Mouse (Mus musculus) colon, adult 2 months (tissue): Measurements from ENCODE around the gene Tgoln1. TPM values are rescaled to one million over a fixed set of nuclear protein-coding genes. Genes with fewer than 3 reads are reported as not detected.

Experiments used
- polyA plus RNA-seq: library from polyadenylated mRNA; depleted of rRNA; stranded (reverse); fragments of >200 nt; gene quantifications from 2 replicates; pipeline ENCODE4 v1.2.3, GENCODE M21; 2012; rRNA removed

Tgoln1 gene
- polyA plus RNA-seq, result 142 and 172 TPM in 2 replicates

DNA sequence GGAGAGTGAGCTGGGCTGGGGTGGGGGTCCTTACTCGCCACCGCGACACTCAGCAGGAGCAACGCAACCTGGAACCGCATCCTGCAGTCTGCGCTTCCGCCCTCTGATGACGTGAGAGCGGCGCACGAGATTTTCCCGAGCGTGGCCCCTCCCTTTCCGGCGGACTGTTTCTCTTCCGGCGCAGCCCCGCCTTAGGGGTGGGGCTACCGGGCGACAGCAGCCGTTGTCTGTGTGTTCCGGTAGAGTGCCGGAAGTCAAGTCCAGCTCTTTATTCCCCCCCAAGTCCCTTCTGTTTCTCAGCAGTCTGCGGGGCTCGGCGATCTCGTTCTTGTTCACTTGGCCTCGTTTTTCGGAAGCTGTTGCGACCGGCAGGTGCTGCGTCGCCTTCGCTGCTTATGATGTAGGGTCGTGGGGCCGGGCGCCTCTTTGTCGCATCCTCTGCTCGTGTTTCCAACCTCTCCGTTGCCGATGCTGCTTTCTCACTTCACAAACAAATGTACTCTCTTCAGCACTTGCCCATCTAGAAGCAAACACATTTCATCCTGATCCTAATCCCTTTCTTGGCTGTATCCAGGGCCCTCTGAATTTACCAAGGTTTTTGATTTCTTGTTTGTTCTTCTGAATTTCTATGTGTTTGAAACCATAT lies at the start of gene Tgoln1:
TSS of gene Tgoln1 (minus strand) at position 358 of the 646 bp plus-strand sequence.

DNA sequence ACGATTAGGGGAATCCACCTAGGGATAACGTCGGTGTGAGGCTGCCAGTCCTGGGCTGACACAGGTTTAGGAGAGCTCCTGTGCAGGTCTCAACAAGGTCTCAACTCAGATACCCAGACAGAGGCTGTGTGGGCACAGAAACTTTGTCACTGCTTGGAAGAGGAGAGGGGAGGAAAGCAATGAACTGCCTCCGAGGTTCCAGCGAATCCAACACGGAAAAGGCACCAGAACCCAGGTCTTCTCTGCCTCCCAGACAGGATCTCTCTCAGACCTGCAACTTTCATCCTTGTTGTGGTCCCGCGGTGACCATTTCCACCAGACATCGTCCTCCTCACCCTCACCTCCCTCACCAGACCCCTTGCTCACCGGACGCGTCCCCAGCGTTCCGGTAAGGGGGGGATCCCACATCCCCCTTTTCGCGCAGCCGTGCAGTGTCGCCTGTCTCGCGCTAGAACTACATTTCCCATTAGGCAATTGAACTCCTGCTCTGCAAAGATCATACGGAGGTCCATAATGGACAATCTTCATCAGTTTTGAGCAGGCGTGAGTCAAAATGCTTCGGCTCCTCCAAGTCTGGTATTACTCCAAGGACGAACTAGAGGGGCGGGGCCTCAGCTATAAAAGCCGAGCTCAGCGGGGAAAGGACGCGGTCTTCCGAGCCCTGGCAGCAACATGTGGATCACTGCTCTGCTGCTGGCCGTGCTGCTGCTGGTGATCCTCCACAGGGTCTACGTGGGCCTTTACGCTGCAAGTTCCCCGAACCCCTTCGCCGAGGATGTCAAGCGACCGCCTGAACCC lies 18.6 kb downstream of the Tgoln1 start, which contains the start of the genes Elmod3 and Retsat:
TSS of gene Elmod3 (minus strand) at position 458 of the 798 bp plus-strand sequence.
TSS of gene Retsat (plus strand) at position 520 of the 798 bp plus-strand sequence.

Other genes starting within 250 kb of the Tgoln1 start
- gene Vamp5, start 236.5 kb downstream of the Tgoln1 start, polyA plus RNA-seq, result 6.6 and 9.3 TPM in 2 replicates
- 144 and 190 TPM in 2 replicates for gene Vamp8, start 226.3 kb downstream of the Tgoln1 start, polyA plus RNA-seq
- gene Ggcx, start 202.7 kb downstream of the Tgoln1 start, polyA plus RNA-seq, result 19.9 and 25.5 TPM in 2 replicates
- gene Mat2a, start 177.4 kb downstream of the Tgoln1 start, polyA plus RNA-seq, result 129 and 136 TPM in 2 replicates
- gene Sh2d6, start 95.3 kb downstream of the Tgoln1 start, polyA plus RNA-seq, result 10.2 and 14.7 TPM in 2 replicates
- gene Capg, start 72.6 kb downstream of the Tgoln1 start, polyA plus RNA-seq, result 60.4 and 63.9 TPM in 2 replicates
- 15.4 and 18.6 TPM in 2 replicates for gene Elmod3, start 18.6 kb downstream of the Tgoln1 start, polyA plus RNA-seq
- gene Retsat, start 18.5 kb downstream of the Tgoln1 start, polyA plus RNA-seq, result 55.1 and 57.3 TPM in 2 replicates
- gene Tcf7l1, start 172.3 kb upstream of the Tgoln1 start, polyA plus RNA-seq, result 60.9 and 71.3 TPM in 2 replicates